Mouse (Mus musculus) heart, postnatal 0 days (tissue): ENCODE results near the gene 4933407L21Rik.

ENCODE experiments used
- CTCF ChIP-seq: IDR thresholded peaks from 2 replicates; pipeline ENCODE4 v1.5.1; 2016; ENCODE audit warnings: antibody characterized with exemption, control low read depth, low read depth
- EP300 ChIP-seq: IDR thresholded peaks from 2 replicates; pipeline ENCODE4 v1.6.1; 2016; ENCODE audit warnings: antibody characterized with exemption, low read depth

GRCm38 (mm10) chr1:85957942-85958619, 29.8 kb downstream of the 4933407L21Rik start:
- TF ChIP-seq EP300 = no peak
- TF ChIP-seq CTCF = no peak
